Mouse (Mus musculus) heart, adult 11 months (tissue): ENCODE data around the gene Umod.

Source experiments
- DNase-seq: peaks from one replicate; pipeline ENCODE4 v3.0.0; 2022

Gene Umod

GRCm38 (mm10) chr7:119427180-119427616 lies 51.9 kb downstream of the Umod start:
- peak; percentile 44 for DNase-seq

- DNase-seq, result no peak
Measured at GRCm38 (mm10) chr7:119420730-119421129, 58.4 kb downstream of the Umod start.

- no peak for DNase-seq
Measured at GRCm38 (mm10) chr7:119418523-119418922, 60.6 kb downstream of the Umod start.
